Mouse (Mus musculus) heart, adult 8-10 months (tissue): ENCODE data around the gene Minos1. TPM values are rescaled to one million over a fixed set of nuclear protein-coding genes. Genes with fewer than 3 reads are reported as not detected.

Experiments
- DNase-seq: peaks from one replicate; pipeline ENCODE4 v3.0.0; 2022; ENCODE audit warnings: low spot score
- total RNA-seq, 4 experiments: library from RNA; stranded (reverse); gene quantifications; 2 replicates each; pipeline ENCODE4 v1.2.4; 2022

The Minos1 gene
- total RNA-seq, 4 experiments from 2014 or later: 570 to 700 (median 625) TPM

DNA sequence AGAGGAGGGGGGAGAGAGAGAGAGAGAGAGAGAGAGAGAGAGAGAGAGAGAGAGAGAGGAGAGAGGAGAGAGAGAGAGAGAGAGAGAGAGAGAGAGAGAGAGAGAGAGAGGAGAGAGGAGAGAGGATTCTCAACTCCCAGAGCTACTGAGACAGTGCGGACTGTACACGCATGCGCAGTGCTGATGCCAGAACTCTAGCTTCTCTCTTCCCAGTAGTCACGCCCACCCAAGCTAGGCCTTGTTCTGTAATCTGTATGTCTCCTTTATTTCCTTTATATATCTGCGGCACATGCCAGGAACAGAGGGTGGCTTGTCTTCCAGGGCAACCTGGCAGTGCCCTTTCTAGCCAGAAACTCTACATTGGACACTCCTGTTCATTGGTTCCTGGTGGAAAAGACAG is 66.1 kb downstream of the Minos1 start:
- no peak for DNase-seq

DNA sequence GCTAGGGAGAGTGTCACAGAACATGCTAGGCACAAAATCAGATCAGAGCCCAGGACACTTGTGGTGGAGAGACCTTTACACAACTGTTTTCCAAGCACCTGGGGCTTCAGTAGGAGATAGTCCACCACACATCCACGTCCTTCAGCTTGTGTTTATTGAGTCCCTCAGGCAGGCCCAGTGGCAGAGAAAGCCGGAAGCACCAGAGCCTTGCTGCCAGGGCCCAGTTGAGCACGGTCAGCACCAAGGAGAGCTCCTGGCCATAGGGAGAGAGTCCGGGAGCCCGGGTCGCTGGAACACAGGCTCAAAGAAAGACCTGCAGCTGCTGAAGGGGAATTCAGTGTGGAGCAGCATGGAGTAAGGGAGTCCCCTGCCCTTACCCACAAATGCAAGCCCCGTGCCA is 71.3 kb downstream of the Minos1 start:
- no peak for DNase-seq

DNA sequence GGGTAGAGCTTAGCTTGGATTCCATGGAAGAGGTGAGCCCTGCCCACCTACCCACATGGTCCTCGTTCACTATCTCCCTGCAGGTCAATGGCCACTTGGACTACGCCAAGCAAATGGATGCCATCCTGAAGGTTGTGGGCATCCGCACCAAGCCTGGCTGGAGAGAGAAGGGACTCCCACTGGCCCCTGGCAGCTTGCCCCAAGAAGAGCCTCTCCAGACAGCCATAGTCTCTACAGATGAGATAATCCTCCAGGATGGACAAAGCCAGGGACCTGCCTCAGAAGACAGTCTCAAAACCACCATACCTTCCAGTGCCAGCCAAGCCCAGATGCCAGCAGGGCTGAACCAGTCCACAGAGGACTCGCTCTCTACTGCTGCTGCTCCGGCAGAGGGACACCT is 72.9 kb downstream of the Minos1 start:
- DNase-seq: no peak

DNA sequence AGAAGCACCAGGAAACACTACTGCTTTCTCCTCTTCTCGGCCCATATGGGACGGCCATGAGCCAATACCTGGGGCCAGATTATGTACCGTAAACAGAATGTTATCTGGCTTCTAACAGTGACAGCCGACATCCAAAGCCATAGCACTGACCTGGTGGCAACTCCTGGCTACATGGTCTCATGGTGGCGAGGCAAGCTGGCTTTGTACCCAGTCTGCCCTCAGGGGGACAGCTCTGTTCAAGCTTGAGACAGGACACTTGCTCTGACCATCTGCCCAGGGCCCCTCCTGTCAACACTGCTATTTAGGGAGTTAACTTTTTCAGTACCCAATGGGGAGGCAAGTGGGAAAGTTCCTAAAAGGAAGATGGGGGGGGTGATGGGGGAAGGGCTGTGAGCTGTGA is 73.6 kb downstream of the Minos1 start:
- no peak for DNase-seq

DNA sequence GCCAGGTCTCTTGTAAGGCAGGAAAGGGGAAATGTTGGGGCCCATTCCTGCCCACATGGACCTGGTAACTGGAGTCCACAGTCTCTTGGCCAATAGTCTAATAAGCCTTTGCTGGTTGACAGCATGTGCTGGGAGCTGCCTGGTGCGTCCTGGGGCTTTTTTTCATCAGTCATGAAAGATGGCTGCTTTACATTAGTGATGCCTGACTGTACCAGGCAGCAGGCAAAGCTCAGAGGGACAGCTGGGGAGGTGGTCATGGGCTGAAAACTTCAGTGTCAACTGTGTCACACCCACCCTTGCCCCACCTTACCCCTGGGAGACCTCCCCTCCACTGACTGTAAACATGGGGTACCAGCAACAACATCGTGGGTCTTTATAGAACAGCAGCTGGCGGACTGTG is 75.2 kb downstream of the Minos1 start:
- DNase-seq: no peak

DNA sequence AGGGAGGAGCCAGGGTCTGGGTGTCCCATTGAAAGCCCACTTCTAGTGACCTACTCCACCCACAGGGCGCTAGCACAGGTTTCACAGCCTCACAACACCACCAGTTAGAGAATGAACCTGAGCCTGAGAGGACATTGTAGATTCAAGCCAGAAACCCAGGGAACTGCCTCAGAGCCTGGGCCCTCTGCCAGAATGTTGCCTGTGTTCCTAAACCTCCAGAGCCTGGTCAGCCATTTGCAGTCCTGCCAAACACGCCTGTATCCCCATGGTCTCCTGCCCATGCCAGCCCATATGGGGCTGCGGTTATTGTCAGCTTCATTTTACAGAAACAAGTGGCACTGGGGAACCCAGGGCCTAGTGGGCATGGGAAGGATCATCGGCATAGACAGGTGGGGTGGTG is 75.6 kb downstream of the Minos1 start:
- DNase-seq: no peak

DNA sequence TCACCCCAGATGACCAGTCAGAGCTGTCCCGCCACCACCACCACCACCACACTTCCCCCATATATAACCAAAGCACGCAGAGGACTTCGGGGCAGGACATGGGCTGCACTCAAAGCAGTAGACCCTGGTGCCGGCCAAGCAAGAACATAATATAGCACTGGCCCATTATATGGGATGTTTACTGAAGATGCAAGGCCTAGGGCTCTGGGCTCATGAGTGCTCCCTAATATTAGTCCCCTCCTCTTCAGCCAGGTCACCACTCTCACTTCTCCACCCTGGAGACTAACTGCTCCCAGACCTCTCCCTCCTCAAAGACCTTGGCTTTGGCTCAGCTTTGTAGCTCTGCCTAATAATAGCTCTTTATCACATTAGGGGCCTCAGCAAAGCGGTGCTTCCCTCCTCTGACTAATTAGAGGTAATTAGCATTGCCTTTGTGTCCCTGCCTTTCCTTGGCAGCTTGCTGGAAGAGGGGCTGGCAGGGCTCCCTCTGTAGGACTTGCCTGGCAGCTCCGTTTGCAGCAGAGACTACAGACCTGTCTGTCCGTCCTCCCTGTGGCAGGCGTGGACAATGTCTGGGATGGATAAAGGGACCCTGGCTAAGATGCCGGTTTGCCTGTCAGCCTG is 76.5 kb downstream of the Minos1 start:
- no peak for DNase-seq

DNA sequence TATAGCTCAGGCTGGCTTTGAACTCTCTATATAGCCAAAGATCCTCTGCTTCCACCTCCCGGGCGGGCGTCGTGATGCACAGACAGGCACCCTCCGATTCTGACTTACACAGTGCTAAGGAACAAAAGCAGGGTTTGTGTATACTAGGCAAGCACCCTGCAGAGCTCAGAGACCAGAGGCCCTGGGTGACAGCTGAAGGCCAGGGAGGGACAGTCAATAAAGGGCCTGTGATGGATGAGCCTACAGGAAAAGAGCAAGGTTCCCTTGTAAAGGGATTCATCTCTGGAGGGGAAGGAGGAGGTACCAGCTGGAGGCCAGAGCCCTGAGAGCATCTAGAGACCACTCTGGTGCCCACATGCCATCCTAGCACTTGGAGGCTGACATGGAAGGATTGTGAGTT is 77.5 kb downstream of the Minos1 start:
- DNase-seq: no peak

DNA sequence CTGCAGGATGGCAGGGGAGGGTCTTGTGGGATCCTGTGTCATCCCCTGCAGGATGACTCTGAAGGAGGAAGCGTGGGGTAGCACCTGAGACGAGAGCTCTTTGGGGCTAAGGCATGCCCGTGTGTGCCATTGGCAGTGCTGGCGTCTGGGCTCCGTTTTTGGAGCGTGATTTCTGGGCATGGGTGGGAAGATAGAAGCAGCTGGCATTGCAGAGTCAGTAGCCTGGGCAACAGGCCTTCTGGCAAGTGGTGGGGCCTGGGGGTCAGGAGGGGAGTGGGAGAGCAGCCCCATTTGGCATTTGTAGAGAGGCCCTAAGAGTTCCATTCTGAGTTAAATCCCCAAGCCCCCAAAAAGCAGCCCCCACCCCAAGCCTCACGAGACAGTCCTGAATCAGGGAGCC is 78.1 kb downstream of the Minos1 start:
- no peak for DNase-seq

Other genes starting within 250 kb of the Minos1 start
- gene Otud3, start 217.2 kb downstream of the Minos1 start, total RNA-seq: 10 to 100 TPM in 1 of 4 experiments, 1 to 10 TPM in 3; 9.6 to 14.6 (median 9.9) TPM
- gene Rnf186, start 164.0 kb downstream of the Minos1 start, total RNA-seq: under 1 TPM in 1 of 4 experiments, not detected in 3; 0.23 TPM
- 10 to 100 TPM in 3 of 4 experiments, 1 to 10 TPM in 1; 9.9 to 13.6 (median 11.7) TPM for gene Tmco4, start 158.2 kb downstream of the Minos1 start, total RNA-seq
- not detected for gene Htr6, start 55.5 kb downstream of the Minos1 start, total RNA-seq
- gene Nbl1, start 38.1 kb downstream of the Minos1 start, total RNA-seq: 10 to 100 TPM; 15.1 to 21.3 (median 19.2) TPM
- gene Capzb, start 61.8 kb upstream of the Minos1 start, total RNA-seq: 100 to 1,000 TPM; 354 to 406 (median 379) TPM
- 1 to 10 TPM; 5.1 to 6.9 (median 5.5) TPM for gene Pqlc2, start 179.6 kb upstream of the Minos1 start, total RNA-seq
- gene Akr7a5, start 179.6 kb upstream of the Minos1 start, total RNA-seq: 10 to 100 TPM; 51.6 to 59.7 (median 56.5) TPM
- 10 to 100 TPM; 24.7 to 32.0 (median 29.1) TPM for gene Mrto4, start 221.5 kb upstream of the Minos1 start, total RNA-seq
- 10 to 100 TPM; 44.8 to 58.9 (median 48.6) TPM for gene Emc1, start 221.5 kb upstream of the Minos1 start, total RNA-seq
- gene Ubr4, start 221.5 kb upstream of the Minos1 start, total RNA-seq: 100 to 1,000 TPM; 103 to 136 (median 112) TPM